Mouse (Mus musculus) bone marrow, adult 2 months (tissue): ENCODE data around the gene Atf6b. TPM values are rescaled to one million over a fixed set of nuclear protein-coding genes. Genes with fewer than 3 reads are reported as not detected.

Experiments used
- H3K27ac ChIP-seq: fragments of 200-500 bp; 2 replicates; pipeline ENCODE4 v1.5.1; 2012; ENCODE audit warnings: low read depth, mild to moderate bottlenecking, control low read depth, inconsistent platforms, low read length; ENCODE audit not compliant: control insufficient read depth, poor library complexity, insufficient read depth
- H3K4me1 ChIP-seq: fragments of 200-500 bp; 2 replicates; pipeline ENCODE4 v1.6.1; 2011; ENCODE audit warnings: low read length; ENCODE audit not compliant: control insufficient read depth, insufficient read depth
- H3K4me3 ChIP-seq: fragments of 200-500 bp; replicated peaks from 2 replicates; pipeline ENCODE3; 2011; ENCODE audit warnings: mild to moderate bottlenecking, low read depth, low read length, control low read depth; ENCODE audit not compliant: control insufficient read depth
- CTCF ChIP-seq: fragments of 200-500 bp; IDR thresholded peaks from 2 replicates; pipeline ENCODE4 v1.5.1; 2011; ENCODE audit warnings: low read length, control low read depth; ENCODE audit not compliant: control insufficient read depth, insufficient read depth
- POLR2A ChIP-seq: fragments of 200-500 bp; IDR thresholded peaks from 2 replicates; pipeline ENCODE4 v1.6.1; 2011; ENCODE audit warnings: low read depth, mild to moderate bottlenecking, control low read depth, low read length, borderline replicate concordance; ENCODE audit not compliant: control insufficient read depth
- WGBS: fragments of 180-500 bp; shearing (Covaris S2); methylation state at CpG from one replicate; pipeline ENCODE4 v1.1.7; 2018; 5-methylcytosine and 5-hydroxymethylcytosine counted together
- polyA plus RNA-seq: library from polyadenylated mRNA; stranded (reverse); fragments of >200 nt; gene quantifications from 2 replicates; pipeline ENCODE4 v1.2.4, GENCODE M21; 2011; ENCODE audit warnings: low replicate concordance; ENCODE audit not compliant: missing spikeins, insufficient read depth, insufficient read length

The Atf6b gene
- polyA plus RNA-seq, 1 experiment: 40.2 TPM

DNA sequence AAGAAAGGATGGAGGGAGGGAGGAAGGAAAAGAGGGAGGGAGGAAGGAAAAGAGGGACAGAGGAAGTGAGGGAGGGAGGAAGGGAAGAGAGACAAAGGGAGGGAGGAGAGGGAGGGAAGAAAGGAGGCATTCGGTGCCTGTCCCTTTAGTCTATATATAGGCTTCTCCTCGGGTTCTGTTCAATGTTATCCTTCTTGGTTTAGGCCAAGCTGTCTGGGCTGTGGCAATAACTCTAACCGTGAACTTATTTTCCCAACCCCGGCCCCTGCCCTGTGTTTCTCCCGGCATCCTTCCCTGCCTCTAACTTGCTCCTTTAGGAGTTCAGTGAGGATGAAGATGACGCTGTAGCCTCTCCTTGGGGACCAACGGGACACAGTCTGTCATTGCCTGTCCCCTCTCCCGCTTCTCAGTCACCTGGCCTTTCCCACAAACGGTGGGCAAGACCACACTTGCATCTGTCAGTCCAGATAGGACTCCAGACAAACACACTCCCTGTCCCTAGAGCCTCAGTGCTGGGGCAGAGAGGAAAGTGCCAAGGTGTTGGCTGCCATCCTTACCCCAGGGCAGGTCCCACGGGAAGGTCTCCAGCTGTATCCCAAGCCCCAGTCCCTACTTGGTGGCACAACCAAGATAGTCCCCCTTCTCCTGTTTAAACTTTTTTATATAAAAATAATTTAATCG lies 27.7 kb downstream of the Atf6b start:
- no peak overlapping the region for H3K27ac ChIP-seq
- no peaks in the 10 kb centered on the region for H3K4me1 ChIP-seq
- no peak for TF ChIP-seq POLR2A
- no peak for TF ChIP-seq CTCF
- WGBS: 60% methylated on average over 11 of the region's 11 CpGs
- H3K4me3 ChIP-seq: no peak overlapping the region

DNA sequence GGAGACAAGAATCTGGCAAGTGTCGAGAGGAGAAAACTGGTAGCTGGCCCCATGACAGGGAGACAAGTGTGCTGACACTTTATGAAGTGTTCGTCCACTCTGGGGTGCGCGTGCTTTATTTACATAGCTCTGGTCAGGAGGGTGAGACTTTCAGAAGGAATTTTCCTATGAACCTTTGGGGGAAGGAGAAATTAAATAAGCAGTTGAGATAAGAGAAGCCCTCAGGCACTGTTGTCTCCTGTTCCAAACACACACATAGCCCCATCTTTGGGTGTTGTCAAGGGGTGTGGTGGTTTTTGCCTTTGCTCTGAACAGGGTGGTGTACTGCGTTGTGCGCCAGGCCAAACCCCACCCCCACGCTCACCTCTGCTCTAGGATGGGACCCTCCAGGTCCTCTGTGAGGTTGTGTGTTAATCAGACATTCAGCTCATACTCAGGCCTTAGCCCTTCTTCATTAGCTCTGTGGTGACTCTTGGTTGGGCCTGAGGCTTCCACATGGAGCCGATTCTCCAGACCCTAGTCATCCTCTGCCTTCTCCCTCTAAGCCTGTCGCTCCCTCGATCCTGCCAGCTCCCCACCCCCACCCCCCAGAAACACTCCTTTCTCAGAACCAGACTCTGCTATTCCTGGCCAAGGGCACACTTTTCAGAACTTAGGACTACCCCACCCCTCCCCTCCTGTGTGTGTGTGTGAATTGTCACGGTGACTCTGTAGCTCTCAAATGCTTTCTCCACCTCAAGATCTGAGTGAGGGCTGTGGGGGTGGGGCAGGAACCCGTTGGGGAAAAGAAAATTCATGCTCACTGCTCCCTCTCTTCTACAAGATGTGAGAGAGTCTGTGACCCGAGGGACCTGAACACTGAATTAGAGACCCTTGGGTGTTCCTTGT lies 28.5 kb downstream of the Atf6b start:
- no peak overlapping the region for H3K27ac ChIP-seq
- H3K4me3 ChIP-seq: no peak overlapping the region
- TF ChIP-seq POLR2A: no peak
- no peak for TF ChIP-seq CTCF
- H3K4me1 ChIP-seq: no peaks in the 10 kb centered on the region
- WGBS: 70% methylated on average over 13 of the region's 13 CpGs

DNA sequence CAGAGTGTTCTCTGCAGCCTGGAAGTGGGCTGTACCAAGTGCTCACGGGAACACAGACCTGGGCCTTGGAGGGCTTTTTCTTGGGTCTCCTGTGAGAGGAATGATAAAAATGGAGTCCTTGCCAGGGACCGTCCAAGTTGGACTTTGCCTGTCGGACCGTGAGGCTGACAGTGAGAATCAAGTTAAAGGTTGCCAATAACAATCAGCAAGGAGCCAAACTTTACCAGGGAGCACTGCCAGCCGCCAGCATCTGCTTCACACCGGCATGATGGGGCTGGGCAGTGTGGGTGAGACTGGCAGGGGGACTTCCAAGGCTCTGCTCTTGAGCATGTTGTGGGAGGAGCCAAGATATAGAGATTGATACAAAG lies 29.1 kb downstream of the Atf6b start:
- no peak overlapping the region for H3K4me3 ChIP-seq
- TF ChIP-seq CTCF (no peak), POLR2A (no peak)
- WGBS: 73% methylated on average over 6 of the region's 6 CpGs
- no peak overlapping the region for H3K27ac ChIP-seq
- H3K4me1 ChIP-seq: no peaks in the 10 kb centered on the region

DNA sequence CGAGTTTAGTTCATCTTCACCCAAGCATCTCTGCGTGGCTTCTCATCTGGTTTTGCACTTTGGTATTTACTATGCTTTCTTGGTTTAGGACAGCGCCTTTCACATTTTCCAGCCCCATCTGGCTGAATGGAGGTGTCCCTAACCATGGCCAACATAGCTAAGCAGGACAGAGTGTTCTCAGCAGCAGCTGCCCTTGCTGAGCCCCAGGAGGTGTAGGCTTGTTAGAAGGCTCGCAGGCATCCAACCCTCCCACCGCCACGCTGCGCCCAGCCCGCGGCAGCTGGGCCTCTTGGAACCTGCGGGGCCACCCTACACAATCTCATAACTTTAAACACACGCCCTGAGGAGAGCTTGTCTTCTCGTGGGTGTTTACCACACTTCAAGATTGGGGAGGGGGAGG lies 29.7 kb downstream of the Atf6b start:
- WGBS: 78% methylated on average over 12 of the region's 12 CpGs
- TF ChIP-seq CTCF: no peak
- no peak for TF ChIP-seq POLR2A
- H3K4me1 ChIP-seq: no peaks in the 10 kb centered on the region
- H3K4me3 ChIP-seq: no peak overlapping the region
- H3K27ac ChIP-seq: no peak overlapping the region

DNA sequence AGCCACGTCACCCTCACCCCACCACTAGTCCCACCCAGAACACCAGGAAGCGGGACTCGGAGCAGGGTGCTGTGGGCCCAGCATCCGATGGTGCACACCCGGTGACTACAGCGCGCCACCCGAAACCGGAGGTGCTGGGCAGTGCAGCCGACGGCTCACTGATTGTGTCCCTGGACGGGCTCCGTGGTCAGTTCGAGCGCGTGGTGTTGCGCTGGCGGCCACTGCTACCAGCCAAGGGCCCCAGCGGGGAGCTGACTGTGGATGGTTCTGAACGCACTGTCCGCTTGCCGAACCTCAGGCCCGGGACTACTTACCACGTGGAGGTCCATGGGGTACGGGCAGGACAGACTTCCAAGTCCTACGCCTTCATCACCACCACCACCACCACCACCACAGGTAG lies 33.2 kb downstream of the Atf6b start:
- Histone ChIP-seq H3K4me1 (no peaks in the 10 kb centered on the region), H3K4me3 (no peak overlapping the region), H3K27ac (no peak overlapping the region)
- 74% methylated on average over 26 of the region's 26 CpGs for WGBS
- TF ChIP-seq POLR2A (no peak), CTCF (no peak)

DNA sequence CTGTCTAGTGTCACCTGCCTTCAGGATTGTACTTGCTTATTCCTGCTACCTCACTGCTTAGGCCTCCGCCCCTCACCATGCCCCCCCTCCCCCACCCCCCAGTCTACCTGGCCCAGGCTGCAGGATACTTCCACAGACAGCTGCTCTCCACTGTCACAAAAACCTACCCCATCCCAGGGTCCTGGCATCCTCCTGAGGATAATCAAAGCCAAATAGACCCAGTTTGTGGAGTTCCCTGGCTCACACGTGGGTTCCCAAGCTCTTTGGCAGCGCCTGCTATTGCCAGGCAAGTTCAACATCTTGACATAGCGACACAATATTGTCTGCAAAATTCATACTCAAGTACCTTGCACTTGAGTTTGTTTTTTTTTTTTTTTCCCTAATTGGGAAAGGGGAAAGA lies 33.7 kb downstream of the Atf6b start:
- Histone ChIP-seq H3K4me3 (no peak overlapping the region), H3K4me1 (no peaks in the 10 kb centered on the region), H3K27ac (no peak overlapping the region)
- TF ChIP-seq CTCF: no peak
- no peak for TF ChIP-seq POLR2A
- 54% methylated on average over 4 of the region's 4 CpGs for WGBS

DNA sequence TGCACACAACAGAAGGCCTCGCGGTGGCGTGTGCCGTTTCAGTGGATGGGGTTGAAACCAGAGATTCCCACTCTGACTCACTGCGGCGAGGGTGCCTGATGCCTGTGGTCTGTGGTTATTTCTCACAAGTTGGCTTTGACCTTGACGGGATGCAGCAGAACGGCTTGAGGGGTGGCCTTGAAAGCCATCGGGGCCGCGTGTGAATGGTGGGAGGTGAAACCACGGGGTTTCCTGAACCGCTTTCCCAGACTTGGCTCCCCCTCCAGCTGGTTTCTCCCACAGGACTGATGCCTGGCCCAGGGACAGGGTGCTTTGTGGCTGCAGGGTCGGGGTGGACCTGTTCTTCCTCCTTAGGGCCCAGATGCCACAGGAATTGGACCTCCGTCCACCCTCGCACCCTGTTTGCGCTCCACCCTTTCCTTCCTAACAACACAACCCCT lies 34.2 kb downstream of the Atf6b start:
- Histone ChIP-seq H3K4me1 (no peaks in the 10 kb centered on the region), H3K4me3 (no peak overlapping the region), H3K27ac (no peak overlapping the region)
- TF ChIP-seq POLR2A: no peak
- no peak for TF ChIP-seq CTCF
- 2% methylated on average over 17 of the region's 17 CpGs for WGBS

DNA sequence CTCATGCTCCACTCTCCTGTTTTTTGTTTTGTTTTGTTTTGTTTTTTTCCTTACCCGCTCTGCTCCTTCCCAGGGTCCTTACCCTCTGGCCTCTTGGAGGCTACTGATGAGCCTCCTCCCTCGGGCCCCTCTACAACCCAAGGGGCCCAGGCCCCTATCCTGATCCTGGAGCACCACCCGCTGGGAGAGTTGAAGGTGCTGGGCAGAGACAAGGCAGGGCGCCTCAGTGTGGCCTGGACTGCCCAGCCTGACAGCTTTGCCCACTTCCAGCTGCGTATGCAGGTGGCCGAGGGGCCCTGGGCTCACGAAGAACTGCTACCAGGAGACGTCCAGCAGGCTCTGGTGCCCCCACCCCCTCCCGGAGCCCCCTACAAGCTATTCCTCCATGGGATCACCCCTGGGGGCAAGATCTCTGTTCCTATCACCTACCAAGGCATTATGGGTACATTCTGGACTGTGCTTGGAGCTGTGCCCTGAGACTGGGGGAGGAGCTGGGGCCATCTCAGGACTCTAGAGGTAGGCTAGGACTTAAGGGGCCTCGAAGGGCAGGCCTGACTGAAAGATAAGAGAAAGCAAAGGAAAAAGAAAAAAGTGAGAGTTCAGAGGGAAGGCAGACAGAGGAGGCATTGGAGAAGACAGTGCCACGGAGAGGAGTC lies 35.1 kb downstream of the Atf6b start:
- no peak overlapping the region for H3K4me3 ChIP-seq
- H3K4me1 ChIP-seq: no peaks in the 10 kb centered on the region
- WGBS: 68% methylated on average over 11 of the region's 11 CpGs
- no peak overlapping the region for H3K27ac ChIP-seq
- TF ChIP-seq CTCF (no peak), POLR2A (no peak)

DNA sequence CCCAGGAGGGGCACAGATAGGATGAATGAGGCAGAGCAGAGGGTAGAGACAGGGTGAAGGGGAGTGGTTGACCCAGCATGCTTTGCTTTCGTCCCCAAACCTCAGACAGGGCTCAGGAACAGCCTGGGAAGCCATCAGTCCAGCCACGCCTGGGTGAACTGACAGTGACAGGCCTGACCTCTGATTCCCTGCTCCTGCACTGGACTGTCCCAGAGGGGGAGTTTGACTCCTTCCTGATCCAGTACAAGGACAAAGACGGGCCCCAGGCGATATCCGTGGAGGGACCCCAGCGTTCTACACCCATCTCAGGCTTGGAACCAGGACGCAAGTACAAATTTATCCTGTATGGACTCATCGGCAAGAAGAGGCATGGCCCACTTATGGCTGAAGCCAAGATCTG lies 36.2 kb downstream of the Atf6b start:
- no peak overlapping the region for H3K4me3 ChIP-seq
- TF ChIP-seq POLR2A (no peak), CTCF (no peak)
- H3K4me1 ChIP-seq: no peaks in the 10 kb centered on the region
- WGBS: 76% methylated on average over 8 of the region's 8 CpGs
- no peak overlapping the region for H3K27ac ChIP-seq
